Mouse (Mus musculus): ENCODE data around the gene Cbln1.

GRCm38 (mm10) chr8:87477102-87477645 lies 4.8 kb upstream of the Cbln1 start:
- TF ChIP-seq CTCF (IDR thresholded peaks at IDR 0.05; ENCODE audit: borderline replicate concordance, insufficient read depth, low read length) (no peak), POLR2A (IDR thresholded peaks at IDR 0.05; ENCODE audit: low read depth, low read length) (no peak)

Measured in embryonic fibroblast, embryonic 13.5 days (primary cell).